Mouse (Mus musculus): ENCODE measurements at regions not wholly inside any gene's neighbourhood (a gene's known extent, or its start where the extent isn't known, plus 50 kb on each side); places are given as distances from the start of the nearest gene placed in this dataset.

- TF ChIP-seq CTCF (IDR thresholded peaks at IDR 0.05; ENCODE audit: low read depth): no peak
- no peak for TF ChIP-seq EP300 (IDR thresholded peaks at IDR 0.05; ENCODE audit: low read depth)
Measured at GRCm38 (mm10) chr12:15594704-15595103, 222.0 kb downstream of the Trib2 start.

All from liver, embryonic 14.5 days (tissue).